Mouse (Mus musculus): ENCODE results near the gene Gstp1.
"Not testable (repeated sequence)": the region's sequence is repeated elsewhere in the genome, so short reads cannot be mapped to it uniquely, and the experiment has no call there.

The Gstp1 gene

DNA sequence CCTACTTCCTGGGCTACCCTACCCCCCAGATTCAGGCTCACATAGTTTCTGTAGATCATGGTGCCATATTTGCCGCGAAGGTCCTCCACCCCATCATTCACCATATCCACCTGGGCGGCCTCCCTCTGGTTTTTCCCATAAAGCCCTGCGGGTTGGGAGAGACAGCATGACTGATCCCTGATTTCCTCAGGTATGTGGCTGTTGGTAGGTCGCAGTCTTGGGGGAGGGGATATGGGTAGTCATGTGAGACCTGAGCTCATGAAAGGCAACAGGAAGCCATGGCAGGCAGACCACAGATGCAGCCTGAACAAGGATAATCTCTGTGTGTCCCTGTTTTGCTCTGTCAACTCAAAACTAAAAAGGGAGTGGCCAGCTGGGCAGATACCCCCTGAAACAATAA lies 3.2 kb upstream of the Gstp1 start:
- DNase-seq (ENCODE audit: low spot score in 2 of 2) = not testable (repeated sequence)

DNA sequence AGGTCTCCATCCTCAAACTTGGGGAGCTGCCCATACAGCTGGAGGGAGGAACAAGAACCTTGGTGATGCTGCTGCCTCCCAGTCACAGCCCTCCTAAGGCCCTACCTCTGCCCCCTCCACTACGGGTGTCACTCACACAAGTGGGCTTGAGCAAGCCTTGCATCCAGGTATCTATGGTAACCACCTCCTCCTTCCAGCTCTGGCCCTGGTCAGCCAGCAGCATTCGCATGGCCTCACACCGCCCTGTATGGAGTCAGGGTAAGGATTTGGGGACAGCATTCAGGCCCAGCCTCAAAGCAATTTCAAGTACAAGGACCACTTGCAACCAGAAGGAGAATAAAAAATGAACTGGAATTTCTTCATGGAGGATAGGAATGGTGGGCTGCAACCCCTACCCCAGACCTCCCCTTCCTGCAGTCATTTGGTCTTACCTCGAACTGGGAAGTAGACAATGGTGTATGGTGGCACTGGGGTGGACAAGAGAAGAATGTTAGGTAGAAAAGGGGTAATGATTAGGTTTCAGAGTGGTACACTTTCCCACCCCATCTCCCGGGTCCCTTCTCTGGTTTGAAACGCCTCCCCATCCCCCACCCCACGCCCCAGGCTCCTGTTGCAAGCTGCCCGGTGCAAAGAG lies 514 bp downstream of the Gstp1 start:
- DNase-seq (ENCODE audit: low spot score in 2 of 2) = not testable (repeated sequence)

DNA sequence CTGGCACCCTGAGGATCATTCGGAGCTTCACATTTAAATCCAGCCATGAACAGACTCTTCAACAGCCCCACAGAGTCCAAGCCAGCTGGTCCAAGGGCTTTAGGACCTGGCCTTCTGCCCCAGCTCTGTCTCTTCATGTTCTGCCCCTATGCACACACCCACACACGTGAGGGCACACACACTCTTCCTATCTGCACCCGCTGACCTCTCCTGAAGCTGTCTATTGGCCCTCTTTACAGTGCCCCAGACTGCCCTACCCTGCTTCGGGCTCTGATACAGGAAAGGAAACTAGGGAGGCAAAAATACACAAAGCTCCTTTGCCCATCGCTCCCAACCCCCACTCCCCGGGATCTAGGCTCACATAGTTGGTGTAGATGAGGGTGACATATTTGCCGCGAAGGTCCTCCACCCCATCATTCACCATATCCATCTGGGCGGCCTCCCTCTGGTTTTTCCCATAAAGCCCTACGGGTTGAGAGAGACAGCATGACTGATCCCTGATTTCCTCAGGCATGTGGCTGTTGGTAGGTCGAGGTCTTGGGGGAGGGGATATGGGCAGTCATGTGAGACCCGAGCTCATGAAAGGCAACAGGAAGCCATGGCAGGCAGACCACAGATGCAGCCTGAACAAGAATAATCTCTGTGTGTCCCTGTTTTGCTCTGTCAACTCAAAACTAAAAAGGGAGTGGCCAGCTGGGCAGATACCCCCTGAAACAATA lies 1.3 kb downstream of the Gstp1 start:
- no peak for DNase-seq (ENCODE audit: low spot score in 2 of 2)

GRCm38 (mm10) chr19:4033742-4034141 lies 4.0 kb downstream of the Gstp1 start:
- DNase-seq (ENCODE audit: low spot score in 2 of 2) = no peak

DNA sequence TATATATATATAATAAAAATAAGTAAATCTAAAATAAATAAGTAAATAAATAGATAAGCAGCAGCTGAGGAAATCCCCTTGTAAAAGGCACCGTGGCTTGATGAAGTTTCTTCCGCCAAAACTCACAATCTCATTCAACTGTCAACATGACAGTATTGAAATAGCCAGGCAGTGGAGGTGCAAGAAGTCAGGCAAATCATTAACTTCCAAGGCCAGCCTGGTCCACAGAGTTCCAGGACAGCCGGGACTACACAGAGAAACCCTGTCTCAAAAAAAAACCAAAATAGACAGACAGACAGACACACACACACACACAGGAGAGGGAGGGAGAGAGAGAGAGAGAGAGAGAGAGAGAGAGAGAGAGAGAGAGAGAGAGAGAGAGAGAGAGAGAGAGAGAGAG lies 4.5 kb downstream of the Gstp1 start:
- DNase-seq (ENCODE audit: low spot score in 2 of 2) = no peak

- no peak for DNase-seq (ENCODE audit: low spot score in 2 of 2)
These were observed 5.1 kb downstream of the Gstp1 start for GRCm38 (mm10) chr19:4032668-4033067.

- no peak for DNase-seq (ENCODE audit: low spot score in 2 of 2)
These were observed 10.2 kb downstream of the Gstp1 start for GRCm38 (mm10) chr19:4027576-4027975.

DNA sequence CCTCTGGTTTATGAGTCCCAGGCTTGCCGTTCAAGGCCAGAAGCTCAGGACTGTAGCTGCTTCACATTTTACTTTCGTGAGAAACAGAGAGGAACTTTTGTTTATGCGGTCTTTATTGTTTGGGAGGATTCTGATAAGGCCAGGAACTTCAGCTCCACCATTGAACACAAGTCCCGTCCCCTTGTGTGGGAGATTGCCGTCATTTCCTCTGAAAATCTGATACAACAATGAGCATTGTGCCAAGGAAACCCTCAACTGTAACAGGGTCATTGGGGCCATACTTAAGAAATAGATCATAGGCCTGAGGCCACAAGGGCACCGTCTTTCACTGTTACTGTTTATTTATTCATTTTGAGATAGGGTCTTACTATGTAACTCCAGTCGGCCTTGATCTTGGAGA lies 14.6 kb downstream of the Gstp1 start:
- DNase-seq (ENCODE audit: low spot score in 2 of 2) = no peak

GRCm38 (mm10) chr19:4018743-4019583 lies 18.8 kb downstream of the Gstp1 start:
- DNase-seq (ENCODE audit: low spot score in 2 of 2) = peak in 1 of 2 experiments; percentile 89

DNA sequence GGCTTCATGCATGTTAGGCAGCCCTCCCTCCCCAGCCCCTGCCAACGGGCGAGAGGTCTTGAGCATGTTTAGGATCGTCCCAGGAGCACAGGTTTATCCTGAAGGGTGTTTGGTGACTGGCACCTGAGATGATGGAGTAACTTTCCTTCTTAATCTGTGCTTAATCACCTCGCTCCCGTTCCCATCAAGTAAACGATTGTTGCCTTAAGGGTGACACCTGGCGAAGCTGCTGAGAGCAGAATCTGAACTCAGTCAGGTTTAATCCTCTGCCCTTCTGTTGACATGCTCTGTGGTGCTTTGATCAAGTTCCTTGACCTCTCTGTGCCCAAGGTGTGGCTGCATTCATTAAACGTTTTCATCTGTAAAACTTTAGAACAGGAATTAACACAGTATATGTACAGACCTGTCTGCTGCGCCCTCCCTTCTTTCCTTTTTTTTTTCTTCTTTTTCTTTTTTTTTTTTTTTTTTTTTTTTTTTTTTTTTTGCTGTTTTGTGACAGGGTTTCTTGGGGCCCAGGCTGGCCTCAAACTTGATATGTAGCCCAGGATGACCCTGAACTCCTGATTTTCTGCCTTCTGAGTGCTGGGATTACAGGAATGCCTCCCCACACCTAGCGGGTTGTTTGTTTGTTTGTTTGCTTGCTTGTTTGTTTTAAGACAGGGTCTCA lies 19.7 kb downstream of the Gstp1 start:
- no peak for DNase-seq (ENCODE audit: low spot score in 2 of 2)

GRCm38 (mm10) chr19:4015635-4016034 lies 22.1 kb downstream of the Gstp1 start:
- no peak for DNase-seq (ENCODE audit: low spot score in 2 of 2)

GRCm38 (mm10) chr19:4014802-4015201 lies 23.0 kb downstream of the Gstp1 start:
- DNase-seq (ENCODE audit: low spot score in 2 of 2) = no peak

DNA sequence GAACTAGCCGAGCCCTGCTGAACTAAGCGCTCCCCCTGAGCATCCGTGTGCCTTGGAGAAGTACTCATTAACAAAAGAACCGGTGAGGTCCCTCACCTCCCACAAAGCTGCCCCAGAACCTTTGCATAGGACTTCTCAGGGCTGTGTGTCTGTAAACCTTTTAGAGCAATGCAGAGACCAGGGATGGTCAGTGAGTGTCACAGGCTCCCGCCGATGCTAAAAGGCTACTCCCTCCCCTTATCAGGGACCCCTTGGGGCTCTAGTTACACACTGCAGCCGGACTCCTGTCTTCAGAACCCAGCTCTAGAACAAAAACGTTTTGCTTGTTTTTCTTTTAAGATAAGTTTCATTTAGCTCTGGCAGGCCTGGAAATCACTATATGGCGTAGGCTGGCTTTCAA lies 24.7 kb downstream of the Gstp1 start:
- DNase-seq (ENCODE audit: low spot score in 2 of 2) = no peak

- DNase-seq (ENCODE audit: low spot score in 2 of 2) = peak; percentile 98 to 99
These were observed 25.3 kb downstream of the Gstp1 start, which contains the start of gene Ndufv1 for GRCm38 (mm10) chr19:4012432-4013022. Ndufv1 (minus strand) TSS chr19:4012806.

DNA sequence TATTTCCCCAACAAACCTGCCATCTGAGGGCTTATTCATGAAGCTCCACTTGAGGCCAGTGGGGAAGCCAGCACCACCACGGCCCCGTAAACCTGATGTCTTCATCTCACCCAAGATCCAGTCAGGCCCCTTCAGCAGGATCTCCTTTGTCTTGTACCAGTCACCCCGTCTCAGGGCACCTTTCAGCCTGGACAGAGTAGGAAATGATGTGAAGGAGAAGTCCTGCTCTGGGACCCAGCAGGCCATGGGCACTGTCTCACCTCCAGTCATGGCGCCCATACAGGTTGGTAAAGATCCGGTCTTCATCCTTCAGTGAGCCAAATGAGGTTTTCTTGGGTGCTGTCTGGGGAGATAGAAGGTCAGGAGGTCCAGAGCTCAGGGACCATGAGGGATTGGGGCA lies 26.7 kb downstream of the Gstp1 start:
- no peak for DNase-seq (ENCODE audit: low spot score in 2 of 2)

GRCm38 (mm10) chr19:4005971-4006370 lies 31.8 kb downstream of the Gstp1 start:
- DNase-seq (ENCODE audit: low spot score in 2 of 2) = no peak

GRCm38 (mm10) chr19:4005091-4005490 lies 32.7 kb downstream of the Gstp1 start:
- no peak for DNase-seq (ENCODE audit: low spot score in 2 of 2)

DNA sequence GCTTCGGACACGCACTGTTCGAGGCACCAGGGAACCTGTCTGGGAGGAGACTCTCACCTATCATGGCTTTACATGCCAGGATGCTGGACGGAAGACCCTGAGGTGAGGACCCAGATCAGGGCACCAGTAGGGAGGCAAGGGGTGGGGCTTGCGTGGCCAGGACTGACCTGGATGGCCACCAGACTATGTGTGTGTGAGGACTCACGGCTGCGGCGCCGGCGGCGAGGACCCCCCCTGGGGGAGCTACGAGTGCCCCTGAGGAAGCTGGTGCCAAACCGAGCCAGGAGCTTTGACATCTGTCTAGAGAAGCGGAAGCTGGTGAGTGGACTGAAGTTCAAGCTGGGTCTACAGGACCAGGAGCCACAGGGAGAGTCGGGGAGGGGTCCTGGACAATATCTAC lies 33.5 kb downstream of the Gstp1 start:
- no peak for DNase-seq (ENCODE audit: low spot score in 2 of 2)

DNA sequence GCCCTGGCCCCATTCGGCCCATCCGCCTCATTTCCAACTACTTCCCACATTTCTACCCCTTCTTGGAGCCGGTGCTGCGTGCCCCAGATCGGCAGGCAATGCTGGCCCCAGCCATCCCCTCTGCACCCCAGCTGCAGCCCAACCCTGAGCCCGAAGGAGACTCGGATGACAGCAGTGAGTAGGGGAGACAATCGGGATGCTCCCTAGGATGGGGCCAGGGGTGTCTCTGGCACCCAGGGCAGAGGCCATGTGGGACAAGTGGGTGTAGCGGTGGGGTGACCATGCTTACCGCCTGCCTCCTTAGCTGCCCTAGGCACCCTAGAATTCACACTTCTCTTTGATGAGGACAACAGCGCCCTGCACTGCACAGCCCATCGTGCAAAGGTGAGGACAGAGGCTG lies 34.1 kb downstream of the Gstp1 start:
- no peak for DNase-seq (ENCODE audit: low spot score in 2 of 2)

- no peak for DNase-seq (ENCODE audit: low spot score in 2 of 2)
These were observed 34.7 kb downstream of the Gstp1 start, which contains the start of gene Doc2g for GRCm38 (mm10) chr19:4003112-4003511. Doc2g (plus strand) TSS chr19:4003313.

- no peak for DNase-seq (ENCODE audit: low spot score in 2 of 2)
These were observed 36.0 kb downstream of the Gstp1 start for GRCm38 (mm10) chr19:4001752-4002151.
